Mouse (Mus musculus) mouse embryonic stem cell (cell line): ENCODE results near the gene 2300002M23Rik.

Source experiments
- in situ Hi-C, 2 experiments: fragments of 300-500 bp; cut with MboI; formaldehyde crosslinking; loops; 1 replicate in 1 of 2; 3 replicates in 1 of 2; pipeline ENCODE4 v1.14.3; 2019 to 2020; ENCODE audit warnings: low sequenced_read_pairs in 2 of 2, low pct_unique_long_range_greater_than_20kb in 1 of 2, mixed read lengths in 1 of 2; ENCODE audit not compliant: unreplicated experiment in 1 of 2

The 2300002M23Rik gene

GRCm38 (mm10) chr17:35567150-35567549, at the start of gene 2300002M23Rik:
Gene 2300002M23Rik, plus strand, starts transcription at chr17:35567450.
- in situ Hi-C loops = no loop called here

- in situ Hi-C loops = loop anchor here in 1 of 2 experiments (25.0 kb wide), 1 partner anchor 1470 kb away; the partner anchor contains the start of genes 2410137M14Rik and H2-M5
Observed at GRCm38 (mm10) chr17:35517526-35517925, 49.7 kb upstream of the 2300002M23Rik start.

DNA sequence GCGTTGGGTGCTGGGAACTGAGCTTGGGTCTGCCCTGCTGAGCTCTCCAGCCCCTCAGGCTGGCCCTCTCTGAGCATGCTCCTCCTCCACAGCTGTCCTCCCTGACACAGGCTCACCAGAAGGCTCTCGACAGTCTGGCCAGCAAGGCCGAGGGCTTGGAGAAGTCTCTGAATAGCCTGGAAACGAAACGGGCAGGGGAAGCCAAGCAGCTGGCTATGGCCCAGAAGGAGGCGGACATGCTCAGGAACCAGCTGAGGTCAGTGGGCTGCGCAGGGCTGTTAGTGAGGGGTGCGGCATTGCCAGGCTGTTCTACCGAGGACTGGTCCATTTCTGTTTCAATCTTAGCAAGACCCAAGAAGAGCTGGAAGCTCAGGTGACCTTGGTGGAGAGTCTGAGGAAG, 42.9 kb upstream of the 2300002M23Rik start:
- in situ Hi-C loops = loop anchor here in 1 of 2 experiments (25.0 kb wide), 1 partner anchor 1463 kb away; the partner anchor contains the start of genes 2410137M14Rik and H2-M5

GRCm38 (mm10) chr17:35526644-35527043, 40.6 kb upstream of the 2300002M23Rik start:
- in situ Hi-C loops = no loop called here

DNA sequence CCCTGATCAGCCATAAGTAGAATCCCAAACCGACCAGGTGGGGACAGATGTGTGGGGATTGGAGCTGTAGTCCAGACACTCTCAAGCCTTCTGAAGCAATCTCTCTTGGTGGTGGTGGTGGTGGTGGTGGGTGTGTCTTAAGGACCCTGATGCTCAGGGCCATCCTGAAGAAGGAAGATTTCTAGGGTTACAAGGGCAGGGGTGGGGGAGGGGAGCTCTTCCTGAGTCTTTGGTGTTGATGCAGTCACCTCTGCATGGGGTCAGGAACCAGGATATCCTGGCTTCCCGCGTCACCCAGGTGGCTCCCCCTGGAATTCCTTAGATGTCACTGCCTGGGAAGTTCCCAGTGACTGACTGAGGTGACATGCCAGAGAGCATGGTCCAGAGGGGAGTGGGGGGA, 34.9 kb upstream of the 2300002M23Rik start:
- in situ Hi-C loops = no loop called here

DNA sequence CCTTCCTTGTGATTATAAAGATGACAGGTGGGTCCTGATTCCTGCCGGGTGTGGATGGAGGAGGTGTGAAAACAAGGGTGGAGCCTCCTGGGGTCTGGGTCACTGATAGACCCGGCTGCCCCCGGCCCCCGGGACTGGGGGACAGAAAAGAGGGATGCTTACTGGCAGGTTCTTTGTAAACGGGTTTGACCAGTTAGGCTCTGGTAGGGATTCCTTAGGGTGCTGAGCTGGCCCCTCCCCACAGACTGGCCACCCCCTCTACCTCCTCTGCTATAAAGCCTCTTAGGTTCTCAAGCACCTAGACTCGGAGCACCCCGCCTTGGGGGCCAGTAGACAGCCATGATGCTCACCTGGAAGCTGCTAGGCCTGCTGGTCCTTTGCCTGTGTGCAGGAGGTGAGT, 34.3 kb upstream of the 2300002M23Rik start, which contains the start of gene Psors1c2:
TSS of gene Psors1c2 (plus strand) at position 301 of the 400 bp plus-strand sequence.
- in situ Hi-C loops = no loop called here

- in situ Hi-C loops = no loop called here
Observed at GRCm38 (mm10) chr17:35534343-35534742, 32.9 kb upstream of the 2300002M23Rik start.

DNA sequence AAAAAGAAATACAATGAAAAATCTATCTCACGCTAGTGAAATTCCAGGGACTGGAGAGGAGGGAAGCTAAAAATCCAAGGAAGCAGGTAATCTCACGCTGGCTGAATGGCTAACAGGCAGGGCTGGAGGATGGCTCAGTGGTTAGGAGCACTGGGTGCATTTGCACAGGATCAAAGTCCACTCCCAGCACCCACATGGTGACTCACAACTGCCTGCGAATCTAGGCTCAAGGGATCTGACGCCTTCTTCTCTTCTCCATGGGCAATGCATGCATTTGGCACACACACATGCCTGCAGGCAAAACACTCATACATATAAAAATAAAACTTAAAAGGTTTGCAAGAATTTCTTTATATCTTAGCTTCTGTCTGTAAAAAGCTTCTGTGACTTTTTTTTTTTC, 29.8 kb upstream of the 2300002M23Rik start:
- in situ Hi-C loops = no loop called here

- in situ Hi-C loops = no loop called here
Observed at GRCm38 (mm10) chr17:35538476-35538875, 28.8 kb upstream of the 2300002M23Rik start.

GRCm38 (mm10) chr17:35539540-35539939, 27.7 kb upstream of the 2300002M23Rik start:
- in situ Hi-C loops = no loop called here

GRCm38 (mm10) chr17:35542761-35543411, 24.4 kb upstream of the 2300002M23Rik start:
- in situ Hi-C loops = no loop called here

DNA sequence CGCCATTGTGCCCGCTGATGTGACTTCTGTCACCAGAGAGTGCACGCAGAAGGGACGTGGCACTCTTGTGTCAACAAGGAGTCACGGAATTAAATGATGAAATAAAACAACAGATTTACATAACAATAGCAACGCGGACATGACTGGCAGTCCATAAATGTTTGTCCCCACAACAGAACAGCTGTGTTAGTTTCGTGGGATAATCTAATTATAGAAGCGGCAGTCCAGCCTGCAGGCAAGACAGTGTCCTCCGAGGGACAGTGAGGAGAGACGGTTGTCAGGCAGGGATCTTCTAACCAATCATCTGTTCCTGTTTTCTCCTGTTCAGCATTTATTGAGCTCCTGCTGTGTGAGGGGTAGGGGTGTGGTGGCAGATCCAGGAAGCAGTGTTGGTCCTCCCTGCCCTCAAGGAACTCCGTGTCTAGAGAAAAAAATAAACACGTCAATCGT, 23.8 kb upstream of the 2300002M23Rik start:
- in situ Hi-C loops = no loop called here

DNA sequence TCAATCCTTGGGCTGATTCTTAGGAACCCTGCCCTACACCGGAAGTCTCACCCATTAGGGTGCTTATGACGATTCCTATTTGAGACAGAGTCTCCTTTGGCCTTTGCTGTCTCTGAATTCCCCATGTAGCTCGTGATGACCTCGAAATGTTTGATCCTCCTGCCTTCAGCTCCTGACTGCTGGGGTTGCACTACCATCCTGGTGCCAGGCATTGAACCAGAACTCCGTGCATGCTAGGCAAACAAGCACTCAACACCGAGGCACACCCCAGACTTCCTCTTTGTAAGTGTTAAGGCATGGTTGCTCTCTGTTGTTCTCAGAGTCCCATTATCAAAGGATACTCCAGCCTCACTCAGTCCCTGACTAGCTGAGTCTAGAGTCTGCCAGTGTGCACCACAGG, 23.2 kb upstream of the 2300002M23Rik start:
- in situ Hi-C loops = no loop called here

- in situ Hi-C loops = no loop called here
Observed at GRCm38 (mm10) chr17:35544680-35545079, 22.6 kb upstream of the 2300002M23Rik start.

GRCm38 (mm10) chr17:35547465-35547864, 19.8 kb upstream of the 2300002M23Rik start:
- in situ Hi-C loops = no loop called here

DNA sequence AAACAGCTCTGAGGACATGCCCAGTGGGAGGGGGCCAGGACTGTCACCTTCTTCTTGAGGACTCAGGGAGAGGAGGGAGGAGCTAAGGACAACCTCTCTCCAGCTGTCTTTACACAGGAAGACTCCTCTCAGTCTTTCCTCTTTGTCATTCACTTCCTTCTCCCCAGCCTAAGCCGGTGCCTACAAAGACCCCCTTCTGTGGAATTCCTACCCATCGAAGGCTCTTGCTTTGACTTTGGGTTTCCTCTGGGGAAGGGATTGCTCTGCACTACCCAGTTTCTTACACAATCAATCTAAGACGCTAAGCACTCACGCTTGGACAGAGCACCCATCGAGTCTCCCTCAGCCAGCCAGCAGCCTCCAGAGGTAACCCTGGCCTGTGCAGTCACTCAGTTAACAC, 18.6 kb upstream of the 2300002M23Rik start:
- in situ Hi-C loops = no loop called here

DNA sequence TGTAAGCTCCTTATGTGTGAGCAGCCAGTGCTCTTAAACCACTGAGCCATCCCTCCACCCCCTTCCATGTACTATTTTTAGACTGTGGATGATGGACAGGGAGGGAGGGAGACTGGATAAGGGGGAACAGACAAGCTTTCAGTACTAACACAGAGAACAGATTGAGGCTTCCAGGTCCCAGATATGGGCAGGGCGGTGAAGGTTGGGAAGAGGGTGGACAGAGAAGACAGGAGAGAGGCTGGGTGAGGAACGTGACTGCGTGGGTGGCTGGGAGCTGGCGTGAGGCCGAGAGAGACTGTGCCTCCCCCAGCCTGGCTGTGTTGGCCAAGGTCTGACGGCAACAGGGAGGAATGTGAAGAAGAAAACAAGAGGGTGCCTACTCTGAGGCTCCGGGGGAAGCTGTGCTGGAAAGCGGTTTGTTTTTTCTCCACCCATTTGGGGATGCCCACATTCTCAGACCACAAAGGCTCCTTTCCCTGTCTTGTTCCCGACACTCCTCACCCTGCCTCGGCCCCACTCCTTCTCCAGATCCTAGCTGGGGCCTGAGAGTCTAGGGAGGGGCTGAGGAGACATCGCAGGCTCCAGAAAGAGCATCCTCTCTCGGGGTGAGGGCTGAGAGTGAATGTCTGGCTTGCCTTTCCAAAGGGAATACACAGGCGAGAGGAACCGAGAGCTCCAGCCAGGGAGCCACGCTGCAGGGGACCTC, 17.7 kb upstream of the 2300002M23Rik start:
- in situ Hi-C loops = no loop called here

DNA sequence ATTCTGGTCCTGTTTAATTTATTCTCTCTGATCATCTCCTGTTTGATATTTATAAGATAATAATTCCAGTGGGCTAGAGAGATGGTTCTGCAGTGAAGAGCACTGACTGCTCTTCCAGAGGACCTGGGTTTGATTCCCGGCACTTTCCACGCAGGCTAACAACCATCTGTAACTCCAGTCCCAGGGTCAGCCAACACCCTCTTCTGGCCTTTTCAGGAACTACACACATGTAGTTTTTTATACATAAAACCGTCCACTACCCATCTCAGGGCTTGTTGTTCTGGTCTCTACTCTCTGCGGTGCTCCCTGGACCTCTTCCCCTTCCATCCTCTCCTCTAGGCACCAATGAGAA, 17.1 kb upstream of the 2300002M23Rik start:
- in situ Hi-C loops = no loop called here

GRCm38 (mm10) chr17:35550871-35551270, 16.4 kb upstream of the 2300002M23Rik start:
- in situ Hi-C loops = no loop called here
